Mouse (Mus musculus) myocyte (in vitro differentiated cells): ENCODE measurements around the gene Ankrd6. TPM values are rescaled to one million over a fixed set of nuclear protein-coding genes. Genes with fewer than 3 reads are reported as not detected.

Experiments used
- H3K27me3 ChIP-seq: one replicate; pipeline ENCODE4 v1.6.1; 2011; ENCODE audit not compliant: control insufficient read depth, insufficient read depth, insufficient read length
- H3K36me3 ChIP-seq: one replicate; pipeline ENCODE4 v1.6.1; 2011; ENCODE audit not compliant: control insufficient read depth, insufficient read depth
- H3K4me2 ChIP-seq: one replicate; pipeline ENCODE4 v1.6.1; 2011; ENCODE audit warnings: low read depth, control low read depth
- H3K4me3 ChIP-seq: one replicate; pipeline ENCODE4 v1.5.1; 2011; ENCODE audit warnings: mild to moderate bottlenecking, control low read depth, moderate library complexity
- H3K79me2 ChIP-seq: one replicate; pipeline ENCODE4 v1.6.1; 2011; ENCODE audit not compliant: control insufficient read depth, insufficient read depth
- H3ac ChIP-seq: one replicate; pipeline ENCODE4 v1.6.1; 2011; ENCODE audit not compliant: control insufficient read depth, insufficient read length
- CEBPB ChIP-seq: IDR thresholded peaks from 2 replicates; pipeline ENCODE4 v1.6.1; 2011; ENCODE audit warnings: mild to moderate bottlenecking, moderate library complexity; ENCODE audit not compliant: poor library complexity, insufficient read depth, severe bottlenecking
- E2F4 ChIP-seq: IDR thresholded peaks from one replicate; pipeline ENCODE4 v1.6.1; 2011; ENCODE audit warnings: mild to moderate bottlenecking, control low read depth, moderate library complexity; ENCODE audit not compliant: insufficient read depth
- MAX ChIP-seq: IDR thresholded peaks from one replicate; pipeline ENCODE4 v1.6.1; 2011; ENCODE audit warnings: low read depth, mild to moderate bottlenecking, control low read depth
- MYOD1 ChIP-seq, 3 experiments: IDR thresholded peaks; one replicate each; pipeline ENCODE4 v1.6.1; 2011; ENCODE audit warnings: control low read depth in 2 of 3, low read depth in 2 of 3, mild to moderate bottlenecking in 2 of 3, moderate library complexity in 1 of 3; ENCODE audit not compliant: insufficient read length in 2 of 3, control insufficient read depth in 1 of 3
- MYOG ChIP-seq, 3 experiments: IDR thresholded peaks; one replicate each; pipeline ENCODE4 v1.6.1; 2011; ENCODE audit warnings: control low read depth in 2 of 3, low read depth in 2 of 3, mild to moderate bottlenecking in 2 of 3; ENCODE audit not compliant: insufficient read length in 2 of 3, control insufficient read depth in 1 of 3, insufficient read depth in 1 of 3
- POLR2A ChIP-seq: IDR thresholded peaks from one replicate; pipeline ENCODE4 v1.6.1; 2011; ENCODE audit warnings: low read depth, mild to moderate bottlenecking, control low read depth, moderate library complexity; ENCODE audit not compliant: insufficient read length
- POLR2AphosphoS2 ChIP-seq: IDR thresholded peaks from one replicate; pipeline ENCODE4 v1.6.1; 2011; ENCODE audit warnings: low read depth, control low read depth; ENCODE audit not compliant: insufficient read length
- REST ChIP-seq: IDR thresholded peaks from one replicate; pipeline ENCODE4 v1.6.1; 2011; ENCODE audit warnings: mild to moderate bottlenecking, control low read depth, moderate library complexity; ENCODE audit not compliant: insufficient read depth, insufficient read length
- SRF ChIP-seq: IDR thresholded peaks from one replicate; pipeline ENCODE4 v1.6.1; 2011; ENCODE audit warnings: low read depth; ENCODE audit not compliant: control insufficient read depth, insufficient read length
- TCF12 ChIP-seq: IDR thresholded peaks from one replicate; pipeline ENCODE4 v1.6.1; 2011; ENCODE audit warnings: mild to moderate bottlenecking, control low read depth; ENCODE audit not compliant: poor library complexity, insufficient read depth, severe bottlenecking
- TCF3 ChIP-seq: IDR thresholded peaks from one replicate; pipeline ENCODE4 v1.6.1; 2011; ENCODE audit warnings: low read depth, control low read depth; ENCODE audit not compliant: insufficient read length
- USF1 ChIP-seq: IDR thresholded peaks from one replicate; pipeline ENCODE4 v1.6.1; 2011; ENCODE audit warnings: low read depth, mild to moderate bottlenecking, control low read depth, moderate library complexity
- polyA plus RNA-seq: library from polyadenylated mRNA; unstranded; fragments of >200 nt; fragmentation: generic; extraction: Trizol; gene quantifications from one replicate; pipeline ENCODE4 v1.2.1, GENCODE M21; 2012; ENCODE audit warnings: missing spikeins

Ankrd6 gene
- polyA plus RNA-seq, 1 experiment, result 0.31 TPM

DNA sequence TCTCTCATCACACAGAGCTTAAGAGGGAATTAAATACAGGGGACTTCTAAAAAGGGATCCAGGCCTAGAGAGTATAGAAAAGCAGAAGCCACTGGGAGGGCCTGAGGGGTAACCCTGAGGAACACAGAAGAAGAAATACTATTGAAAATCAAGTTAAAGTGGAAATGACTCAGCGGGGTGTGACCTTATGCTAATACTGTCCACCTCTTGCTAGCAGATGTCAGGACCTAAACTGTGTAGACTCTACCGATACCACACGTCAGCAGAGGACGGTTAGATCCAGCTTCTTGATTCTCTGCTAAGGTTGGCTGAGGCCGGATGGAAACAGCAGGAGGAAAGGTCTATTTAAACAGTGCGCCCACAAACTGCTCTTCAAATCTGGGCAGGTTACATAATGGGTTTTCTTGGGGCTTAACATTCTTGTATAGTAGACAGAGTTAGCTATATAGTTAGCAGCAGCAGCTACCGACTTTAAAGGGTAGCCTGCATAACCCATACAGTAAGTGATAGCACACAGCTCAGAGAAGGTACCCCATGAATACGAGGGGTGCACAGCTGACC, 78.4 kb downstream of the Ankrd6 start:
- Histone ChIP-seq H3K79me2 (no peaks in the 10 kb centered on the region), H3K4me3 (no peak overlapping the region), H3ac (no peak overlapping the region), H3K4me2 (no peak overlapping the region), H3K36me3 (no peaks in the 10 kb centered on the region), H3K27me3 (no peaks in the 10 kb centered on the region)
- TF ChIP-seq TCF3, result no peak
- TF ChIP-seq TCF12, result no peak
- no peak for TF ChIP-seq POLR2A
- no peak for TF ChIP-seq REST
- TF ChIP-seq SRF, result no peak
- TF ChIP-seq USF1, result no peak
- no peak for TF ChIP-seq MAX
- no peak for TF ChIP-seq MYOD1 (IDR thresholded peaks at IDR 0.05; ENCODE audit: control insufficient read depth in 1 of 3, insufficient read length in 2 of 3, low read depth in 2 of 3)
- TF ChIP-seq E2F4, result no peak
- TF ChIP-seq POLR2AphosphoS2, result no peak
- no peak for TF ChIP-seq MYOG (IDR thresholded peaks at IDR 0.05; ENCODE audit: control insufficient read depth in 1 of 3, insufficient read depth in 1 of 3, insufficient read length in 2 of 3, low read depth in 2 of 3)
- TF ChIP-seq CEBPB, result no peak

- no peak overlapping the region for H3K4me3 ChIP-seq
- no peaks in the 10 kb centered on the region for H3K79me2 ChIP-seq
- peaks cover 3% of the 10 kb centered on the region for H3K27me3 ChIP-seq
- no peak overlapping the region for H3K4me2 ChIP-seq
- TF ChIP-seq MYOD1 (IDR thresholded peaks at IDR 0.05; ENCODE audit: control insufficient read depth in 1 of 3, insufficient read length in 2 of 3, low read depth in 2 of 3) (no peak), SRF (no peak), REST (no peak), E2F4 (no peak), POLR2AphosphoS2 (no peak), MYOG (IDR thresholded peaks at IDR 0.05; ENCODE audit: control insufficient read depth in 1 of 3, insufficient read depth in 1 of 3, insufficient read length in 2 of 3, low read depth in 2 of 3) (no peak), MAX (no peak), CEBPB (no peak), TCF12 (no peak), TCF3 (no peak), USF1 (no peak), POLR2A (no peak)
- no peaks in the 10 kb centered on the region for H3K36me3 ChIP-seq
- no peak overlapping the region for H3ac ChIP-seq
Observed at GRCm38 (mm10) chr4:32869370-32869769, 81.3 kb downstream of the Ankrd6 start.

GRCm38 (mm10) chr4:32868858-32869257, 81.8 kb downstream of the Ankrd6 start:
- TF ChIP-seq E2F4 (no peak), CEBPB (no peak), POLR2A (no peak), SRF (no peak), TCF12 (no peak), POLR2AphosphoS2 (no peak), MYOG (IDR thresholded peaks at IDR 0.05; ENCODE audit: control insufficient read depth in 1 of 3, insufficient read depth in 1 of 3, insufficient read length in 2 of 3, low read depth in 2 of 3) (no peak), MYOD1 (IDR thresholded peaks at IDR 0.05; ENCODE audit: control insufficient read depth in 1 of 3, insufficient read length in 2 of 3, low read depth in 2 of 3) (no peak), TCF3 (no peak), USF1 (no peak), REST (no peak), MAX (no peak)
- no peaks in the 10 kb centered on the region for H3K36me3 ChIP-seq
- peaks cover 7% of the 10 kb centered on the region for H3K27me3 ChIP-seq
- no peaks in the 10 kb centered on the region for H3K79me2 ChIP-seq
- H3K4me2 ChIP-seq, result no peak overlapping the region
- H3ac ChIP-seq, result no peak overlapping the region
- no peak overlapping the region for H3K4me3 ChIP-seq

DNA sequence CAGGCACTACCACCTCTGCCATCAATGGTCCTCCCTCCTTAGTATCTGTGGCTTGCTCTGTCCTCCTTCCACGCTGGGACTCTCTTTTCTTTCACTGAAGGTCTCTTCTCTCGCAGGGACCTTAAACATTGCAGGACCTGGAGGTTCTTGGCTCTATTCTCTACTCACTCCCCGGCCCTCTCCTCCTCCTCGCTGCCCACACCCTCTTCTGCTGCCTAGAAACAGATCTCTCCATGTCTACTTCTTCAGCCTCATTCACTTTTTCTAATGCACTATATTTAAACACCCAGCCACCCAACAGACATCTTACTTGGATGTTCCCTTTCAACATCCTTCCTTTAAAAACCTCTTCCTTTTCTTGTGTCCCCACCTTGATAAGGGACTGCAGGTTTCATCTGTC, 82.2 kb downstream of the Ankrd6 start:
- Histone ChIP-seq H3ac (no peak overlapping the region), H3K27me3 (peaks cover 7% of the 10 kb centered on the region), H3K36me3 (no peaks in the 10 kb centered on the region), H3K79me2 (no peaks in the 10 kb centered on the region), H3K4me3 (no peak overlapping the region), H3K4me2 (no peak overlapping the region)
- TF ChIP-seq POLR2A, result no peak
- no peak for TF ChIP-seq REST
- no peak for TF ChIP-seq TCF12
- no peak for TF ChIP-seq POLR2AphosphoS2
- TF ChIP-seq MYOD1 (IDR thresholded peaks at IDR 0.05; ENCODE audit: control insufficient read depth in 1 of 3, insufficient read length in 2 of 3, low read depth in 2 of 3), result no peak
- no peak for TF ChIP-seq CEBPB
- TF ChIP-seq MYOG (IDR thresholded peaks at IDR 0.05; ENCODE audit: control insufficient read depth in 1 of 3, insufficient read depth in 1 of 3, insufficient read length in 2 of 3, low read depth in 2 of 3), result no peak
- TF ChIP-seq MAX, result no peak
- no peak for TF ChIP-seq SRF
- no peak for TF ChIP-seq TCF3
- no peak for TF ChIP-seq USF1
- TF ChIP-seq E2F4, result no peak
